Mouse (Mus musculus) intestine, embryonic 15.5 days (tissue): ENCODE measurements around the gene Tars2. TPM values are rescaled to one million over a fixed set of nuclear protein-coding genes. Genes with fewer than 3 reads are reported as not detected.
"Not testable (repeated sequence)": the region's sequence is repeated elsewhere in the genome, so short reads cannot be mapped to it uniquely, and the experiment has no call there.

Source experiments
- ATAC-seq: fragments of 200-750 bp; cut with Nextera tagmentation; 2 replicates; pipeline ENCODE4 v1.8.0; 2017; ENCODE audit warnings: moderate TSS enrichment, moderate library complexity
- H3K27ac ChIP-seq: fragments of 300-500 bp; sonication (generic); 2 replicates; pipeline ENCODE4 v1.5.1; 2015; ENCODE audit warnings: mild to moderate bottlenecking, inconsistent platforms
- H3K27me3 ChIP-seq: fragments of 300-500 bp; sonication (generic); replicated peaks from 2 replicates; pipeline ENCODE4 v1.6.1; 2015; ENCODE audit warnings: inconsistent platforms
- H3K36me3 ChIP-seq: fragments of 300-500 bp; sonication (generic); 2 replicates; pipeline ENCODE4 v1.6.1; 2015; ENCODE audit warnings: inconsistent platforms
- H3K4me1 ChIP-seq: fragments of 300-500 bp; sonication (generic); replicated peaks from 2 replicates; pipeline ENCODE4 v1.6.1; 2015; ENCODE audit warnings: inconsistent platforms
- H3K4me2 ChIP-seq: fragments of 300-500 bp; sonication (generic); replicated peaks from 2 replicates; pipeline ENCODE4 v1.6.1; 2015; ENCODE audit warnings: mild to moderate bottlenecking, inconsistent platforms
- H3K4me3 ChIP-seq: fragments of 300-500 bp; sonication (generic); replicated peaks from 2 replicates; pipeline ENCODE4 v1.5.1; 2015; ENCODE audit warnings: inconsistent platforms
- H3K9ac ChIP-seq: fragments of 300-500 bp; sonication (generic); 2 replicates; pipeline ENCODE4 v1.6.1; 2015; ENCODE audit warnings: inconsistent platforms
- H3K9me3 ChIP-seq: fragments of 300-500 bp; sonication (generic); 2 replicates; pipeline ENCODE4 v1.6.1; 2016; ENCODE audit warnings: inconsistent platforms
- WGBS: fragments of 180-500 bp; shearing (Covaris S2); methylation state at CpG from one replicate; pipeline ENCODE4 v1.1.7; 2015; 5-methylcytosine and 5-hydroxymethylcytosine counted together
- polyA plus RNA-seq: library from polyadenylated mRNA; unstranded; fragments of >200 nt; fragmentation: Nextera tagmentation; extraction: Ambion mirVana; gene quantifications from 2 replicates; pipeline ENCODE4 v1.2.1, GENCODE M21; 2015

The Tars2 gene
- polyA plus RNA-seq, 1 experiment from 2014 or later = 54.4 TPM

GRCm38 (mm10) chr3:95690552-95690951 is 69.5 kb downstream of the Tars2 start:
- H3K27ac ChIP-seq, H3K36me3 ChIP-seq, H3K4me3 ChIP-seq, H3K4me2 ChIP-seq, H3K9ac ChIP-seq, H3K9me3 ChIP-seq, ATAC-seq, H3K27me3 ChIP-seq: not testable (repeated sequence)
- WGBS = 86% methylated on average over 2 of the region's 2 CpGs
- H3K4me1 ChIP-seq = peaks cover 27% of the 10 kb centered on the region

Other genes starting within 250 kb of the Tars2 start
- 28.2 and 29.6 TPM in 2 replicates for gene Ctss, start 233.4 kb downstream of the Tars2 start, polyA plus RNA-seq
- not detected in 2 replicates for gene Hormad1, start 200.5 kb downstream of the Tars2 start, polyA plus RNA-seq
- gene Golph3l, start 171.3 kb downstream of the Tars2 start, polyA plus RNA-seq = 40.2 and 41.4 TPM in 2 replicates
- gene Ensa, start 135.2 kb downstream of the Tars2 start, polyA plus RNA-seq = 65.1 and 69.0 TPM in 2 replicates
- 50.5 and 52.3 TPM in 2 replicates for gene Mcl1, start 101.4 kb downstream of the Tars2 start, polyA plus RNA-seq
- gene Adamtsl4, start 72.3 kb downstream of the Tars2 start, polyA plus RNA-seq = 2.3 and 3.0 TPM in 2 replicates
- gene Ecm1, start 20.6 kb downstream of the Tars2 start, polyA plus RNA-seq = 20.2 and 20.9 TPM in 2 replicates
- 16.9 and 18.3 TPM in 2 replicates for gene Rprd2, start 58.7 kb upstream of the Tars2 start, polyA plus RNA-seq
- gene Prpf3, start 95.7 kb upstream of the Tars2 start, polyA plus RNA-seq = 44.2 and 44.9 TPM in 2 replicates
- 346 and 351 TPM in 2 replicates for gene Mrps21, start 111.3 kb upstream of the Tars2 start, polyA plus RNA-seq
- 5.6 and 5.8 TPM in 2 replicates for gene Ciart, start 122.0 kb upstream of the Tars2 start, polyA plus RNA-seq
- 21.3 and 22.9 TPM in 2 replicates for gene BC028528, start 131.8 kb upstream of the Tars2 start, polyA plus RNA-seq
- 38.3 and 38.8 TPM in 2 replicates for gene Aph1a, start 133.8 kb upstream of the Tars2 start, polyA plus RNA-seq
- 1.5 and 1.9 TPM in 2 replicates for gene Car14, start 144.5 kb upstream of the Tars2 start, polyA plus RNA-seq
- 149 and 178 TPM in 2 replicates for gene Anp32e, start 169.0 kb upstream of the Tars2 start, polyA plus RNA-seq
- gene Plekho1, start 235.8 kb upstream of the Tars2 start, polyA plus RNA-seq = 28.0 and 30.1 TPM in 2 replicates